Mouse (Mus musculus) right cerebral cortex, postnatal 14 days (tissue): ENCODE data around the gene Zfp36l2.
"Not testable (repeated sequence)": the region's sequence is repeated elsewhere in the genome, so short reads cannot be mapped to it uniquely, and the experiment has no call there.

Source experiments
- DNase-seq: peaks from one replicate; pipeline ENCODE4 v3.0.0; 2022

Zfp36l2 gene

GRCm38 (mm10) chr17:84187727-84188373, at the start of gene Zfp36l2:
TSS of gene Zfp36l2 (minus strand) at chr17:84187947.
- peak; percentile 88 for DNase-seq

- DNase-seq = no peak
Measured at GRCm38 (mm10) chr17:84236781-84237557, 49.2 kb upstream of the Zfp36l2 start.

GRCm38 (mm10) chr17:84235399-84235928, 47.7 kb upstream of the Zfp36l2 start:
- DNase-seq = no peak

GRCm38 (mm10) chr17:84234785-84235184, 47.0 kb upstream of the Zfp36l2 start:
- DNase-seq = not testable (repeated sequence)

- no peak for DNase-seq
Measured at GRCm38 (mm10) chr17:84233758-84234157, 46.0 kb upstream of the Zfp36l2 start.

GRCm38 (mm10) chr17:84231361-84231760, 43.6 kb upstream of the Zfp36l2 start:
- no peak for DNase-seq

- no peak for DNase-seq
Measured at GRCm38 (mm10) chr17:84228223-84228622, 40.5 kb upstream of the Zfp36l2 start.

- no peak for DNase-seq
Measured at GRCm38 (mm10) chr17:84226681-84227080, 38.9 kb upstream of the Zfp36l2 start.

- no peak for DNase-seq
Measured at GRCm38 (mm10) chr17:84226231-84226630, 38.5 kb upstream of the Zfp36l2 start.

GRCm38 (mm10) chr17:84224217-84224887, 36.6 kb upstream of the Zfp36l2 start:
- DNase-seq = no peak

GRCm38 (mm10) chr17:84218841-84219240, 31.1 kb upstream of the Zfp36l2 start:
- DNase-seq = not testable (repeated sequence)

GRCm38 (mm10) chr17:84217696-84218095, 29.9 kb upstream of the Zfp36l2 start:
- DNase-seq = no peak

GRCm38 (mm10) chr17:84215264-84215960, 27.7 kb upstream of the Zfp36l2 start:
- DNase-seq = no peak

GRCm38 (mm10) chr17:84213464-84213863, 25.7 kb upstream of the Zfp36l2 start:
- no peak for DNase-seq

- DNase-seq = no peak
Measured at GRCm38 (mm10) chr17:84207611-84208010, 19.9 kb upstream of the Zfp36l2 start.

GRCm38 (mm10) chr17:84206239-84206638, 18.5 kb upstream of the Zfp36l2 start:
- DNase-seq = no peak

- no peak for DNase-seq
Measured at GRCm38 (mm10) chr17:84204962-84205361, 17.2 kb upstream of the Zfp36l2 start.

- DNase-seq = no peak
Measured at GRCm38 (mm10) chr17:84203340-84203739, 15.6 kb upstream of the Zfp36l2 start.

GRCm38 (mm10) chr17:84201183-84201582, 13.4 kb upstream of the Zfp36l2 start:
- no peak for DNase-seq

GRCm38 (mm10) chr17:84197912-84198344, 10.2 kb upstream of the Zfp36l2 start:
- DNase-seq = no peak

- no peak for DNase-seq
Measured at GRCm38 (mm10) chr17:84196329-84196728, 8.6 kb upstream of the Zfp36l2 start.

GRCm38 (mm10) chr17:84195835-84196234, 8.1 kb upstream of the Zfp36l2 start:
- no peak for DNase-seq

GRCm38 (mm10) chr17:84195003-84195395, 7.3 kb upstream of the Zfp36l2 start:
- no peak for DNase-seq
